Mouse (Mus musculus): ENCODE data around the gene Ovol1. TPM values are rescaled to one million over a fixed set of nuclear protein-coding genes. Genes with fewer than 3 reads are reported as not detected.
A peak's percentile ranks its signal among the peaks of the same experiment; 100 is the strongest.

The Ovol1 gene
- polyA plus RNA-seq, 1 experiment from 2014 or later, result 30.3 TPM

DNA sequence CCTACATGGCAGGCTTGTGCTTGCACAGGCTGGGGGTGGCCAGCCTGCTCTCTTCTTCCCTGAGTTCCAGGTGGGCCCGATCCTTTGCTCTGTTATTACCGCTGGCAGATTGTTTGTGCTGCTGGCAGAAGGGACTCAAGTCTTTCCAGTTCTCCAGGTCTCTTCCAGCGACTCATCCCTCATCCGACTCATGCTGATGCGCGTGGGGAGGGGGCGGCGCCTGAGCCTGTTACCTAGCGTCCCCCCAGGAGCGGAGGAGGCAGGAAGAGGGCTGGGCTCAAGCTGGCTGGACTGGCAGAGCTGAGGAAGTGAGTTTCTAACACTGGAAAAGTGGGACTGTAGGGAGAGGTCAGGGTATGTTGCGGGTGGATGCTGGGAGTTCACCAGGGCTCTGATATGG, 16.4 kb downstream of the Ovol1 start:
- no peak overlapping the region for H3K4me2 ChIP-seq
- H3K9me3 ChIP-seq, result no peaks in the 10 kb centered on the region
- WGBS, result 46% methylated on average over 11 of the region's 11 CpGs
- H3K36me3 ChIP-seq, result no peaks in the 10 kb centered on the region
- H3K27me3 ChIP-seq, result no peaks in the 10 kb centered on the region
- no peak for ATAC-seq (ENCODE audit: insufficient number of reproducible peaks, low FRiP score, low TSS enrichment, low read depth)
- H3K27ac ChIP-seq, result 0 out of 2 replicates have a peak overlapping the region, but pooled peaks have one; percentile 8
- H3K4me3 ChIP-seq, result no peak overlapping the region
- no peak overlapping the region for H3K9ac ChIP-seq
- H3K4me1 ChIP-seq, result no peaks in the 10 kb centered on the region

DNA sequence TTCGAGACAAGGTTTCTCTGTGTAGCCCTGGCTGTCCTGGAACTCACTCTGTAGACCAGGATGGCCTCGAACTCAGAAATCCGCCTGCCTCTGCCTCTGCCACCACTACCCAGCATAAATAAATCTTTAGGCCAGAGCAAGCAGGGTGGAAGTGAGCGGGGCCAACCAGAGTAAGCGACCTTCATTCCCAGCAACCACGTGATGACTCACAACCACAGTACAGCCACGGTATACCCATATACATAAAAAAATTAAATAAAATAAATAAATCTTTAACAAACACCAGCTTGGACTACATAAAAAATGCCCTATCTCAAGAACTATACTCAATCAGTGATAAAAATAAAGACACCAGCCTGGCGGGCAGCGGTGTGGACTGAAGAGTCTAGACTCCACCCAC, 17.1 kb downstream of the Ovol1 start:
- no peaks in the 10 kb centered on the region for H3K4me1 ChIP-seq
- no peaks in the 10 kb centered on the region for H3K9me3 ChIP-seq
- no peak overlapping the region for H3K4me2 ChIP-seq
- no peaks in the 10 kb centered on the region for H3K27me3 ChIP-seq
- no peaks in the 10 kb centered on the region for H3K36me3 ChIP-seq
- H3K9ac ChIP-seq, result no peak overlapping the region
- 85% methylated on average over 9 of the region's 9 CpGs for WGBS
- ATAC-seq (ENCODE audit: insufficient number of reproducible peaks, low FRiP score, low TSS enrichment, low read depth), result no peak
- H3K27ac ChIP-seq, result 0 out of 2 replicates have a peak overlapping the region, but pooled peaks have one; percentile 8
- H3K4me3 ChIP-seq, result no peak overlapping the region

DNA sequence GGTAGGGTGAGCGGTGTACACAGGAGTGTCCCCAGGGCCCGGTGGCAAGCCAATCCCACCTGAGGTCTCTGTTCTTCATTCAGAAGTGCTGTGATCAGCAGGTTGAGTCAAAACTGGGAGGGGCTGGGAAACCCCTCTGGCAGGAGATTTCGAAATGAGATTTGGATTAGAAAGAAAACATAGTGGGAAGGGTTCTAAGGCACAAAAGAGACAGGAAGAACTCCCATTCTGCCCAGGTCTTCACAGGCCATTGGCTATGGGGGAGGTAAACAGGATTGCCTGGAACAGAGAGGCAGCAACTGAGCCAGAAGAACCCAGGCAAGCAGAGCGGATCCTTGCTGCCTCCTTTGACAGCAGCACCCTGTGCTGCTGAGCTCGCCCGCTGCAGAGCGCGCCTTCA, 21.7 kb downstream of the Ovol1 start:
- Histone ChIP-seq H3K36me3 (no peaks in the 10 kb centered on the region), H3K27me3 (peaks cover 5% of the 10 kb centered on the region; the same call in 1 of the 2 replicates), H3K4me2 (no peak overlapping the region), H3K4me1 (peaks cover 2% of the 10 kb centered on the region; the same call in 1 of the 2 replicates), H3K9ac (no peak overlapping the region), H3K27ac (peak overlapping the region; percentile 69), H3K9me3 (no peaks in the 10 kb centered on the region), H3K4me3 (no peak overlapping the region)
- no peak for ATAC-seq (ENCODE audit: insufficient number of reproducible peaks, low FRiP score, low TSS enrichment, low read depth)
- 64% methylated on average over 8 of the region's 8 CpGs for WGBS

DNA sequence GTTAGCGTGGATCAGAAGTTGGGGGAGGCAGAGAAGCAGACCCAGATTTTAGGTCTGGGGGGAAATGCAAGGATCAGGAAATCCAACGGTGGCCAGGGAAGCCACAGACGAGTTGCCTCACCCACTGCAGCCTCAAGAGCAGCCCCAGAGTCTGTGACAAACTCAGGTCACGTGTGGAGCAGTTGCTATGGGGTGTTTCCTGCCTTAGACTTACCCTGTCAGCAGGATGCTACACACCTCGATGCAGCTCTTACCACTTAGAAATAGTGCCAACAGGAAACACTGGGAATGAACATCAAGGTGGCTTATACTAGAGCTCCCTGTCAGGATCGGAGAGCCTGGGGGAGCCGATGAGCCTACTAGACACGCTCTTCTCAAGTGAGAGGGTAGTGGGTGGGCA, 27.9 kb downstream of the Ovol1 start:
- H3K27me3 ChIP-seq, result peaks cover 5% of the 10 kb centered on the region
- no peaks in the 10 kb centered on the region for H3K9me3 ChIP-seq
- H3K4me1 ChIP-seq, result peaks cover 12% of the 10 kb centered on the region
- H3K4me2 ChIP-seq, result no peak overlapping the region
- H3K27ac ChIP-seq, result no peak overlapping the region
- WGBS, result 59% methylated on average over 8 of the region's 8 CpGs
- H3K4me3 ChIP-seq, result no peak overlapping the region
- no peaks in the 10 kb centered on the region for H3K36me3 ChIP-seq
- ATAC-seq (ENCODE audit: insufficient number of reproducible peaks, low FRiP score, low TSS enrichment, low read depth), result no peak
- no peak overlapping the region for H3K9ac ChIP-seq

DNA sequence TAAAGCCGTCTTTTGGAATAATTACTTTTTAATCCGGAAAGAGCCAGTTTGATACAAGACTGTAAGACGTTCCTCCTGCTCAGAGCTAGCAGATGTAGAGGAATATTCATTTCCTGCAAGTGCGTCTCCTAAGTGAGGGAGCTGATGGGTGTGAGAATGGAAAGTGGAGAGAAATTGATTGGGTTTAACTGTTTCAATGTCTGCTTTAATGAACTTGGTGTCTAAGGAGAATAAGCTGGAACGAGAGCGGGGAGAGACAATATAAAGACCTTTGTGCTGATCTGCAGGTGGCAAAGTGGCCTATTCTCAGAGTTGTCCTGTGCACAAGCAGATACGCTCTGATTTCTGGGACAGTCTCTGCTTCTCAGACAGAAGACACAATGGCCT, 30.3 kb downstream of the Ovol1 start:
- Histone ChIP-seq H3K36me3 (no peaks in the 10 kb centered on the region), H3K4me3 (no peak overlapping the region), H3K27me3 (no peaks in the 10 kb centered on the region; the same call in 1 of the 2 replicates), H3K9me3 (no peaks in the 10 kb centered on the region), H3K27ac (peak overlapping the region; percentile 1; the same call in 1 of the 2 replicates), H3K9ac (no peak overlapping the region), H3K4me1 (peaks cover 12% of the 10 kb centered on the region), H3K4me2 (no peak overlapping the region)
- WGBS, result 50% methylated on average over 7 of the region's 7 CpGs
- ATAC-seq (ENCODE audit: insufficient number of reproducible peaks, low FRiP score, low TSS enrichment, low read depth), result no peak

DNA sequence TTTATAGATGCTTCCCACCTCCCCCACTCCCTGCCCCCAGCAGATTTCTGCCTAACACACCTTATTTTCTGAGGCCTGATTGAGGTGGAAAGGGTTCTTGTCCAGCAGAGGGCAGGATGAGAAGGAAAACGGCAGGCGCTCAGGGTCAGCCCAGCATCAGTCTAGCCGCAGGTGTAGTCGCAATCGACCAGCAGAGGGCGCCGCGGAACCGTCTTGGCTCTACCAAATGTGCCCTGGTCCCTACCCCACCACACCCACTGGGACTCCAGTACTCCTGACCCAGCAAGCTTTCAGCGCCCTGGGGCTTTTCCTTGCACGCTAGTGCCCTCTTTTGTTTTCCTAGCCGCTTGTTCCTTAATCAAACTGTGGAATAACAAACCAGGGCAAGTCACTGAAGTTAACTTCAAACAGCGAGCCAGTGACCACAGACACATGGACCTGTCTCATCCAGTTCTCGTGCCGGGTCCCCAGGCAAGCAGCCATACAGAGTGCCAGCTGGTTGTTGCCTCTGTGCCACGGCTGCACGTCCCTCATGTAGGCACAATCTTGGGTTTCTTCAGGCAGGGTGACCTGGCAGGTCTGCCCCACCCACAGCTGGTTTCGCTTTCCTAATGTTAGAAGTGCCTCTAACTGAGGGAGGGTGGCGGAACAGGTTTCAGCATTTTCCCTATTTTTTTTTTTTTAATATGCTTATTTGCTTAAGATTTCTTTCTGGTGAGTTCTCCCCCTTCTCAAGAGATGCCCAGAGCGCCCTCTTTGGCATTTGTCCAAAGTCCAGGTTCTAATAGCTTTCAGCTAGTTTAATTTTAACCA, 30.9 kb downstream of the Ovol1 start:
- Histone ChIP-seq H3K27me3 (no peaks in the 10 kb centered on the region; the same call in 1 of the 2 replicates), H3K4me2 (peak overlapping the region; percentile 43), H3K9ac (0 out of 2 replicates have a peak overlapping the region, but pooled peaks have one; percentile 1), H3K36me3 (no peaks in the 10 kb centered on the region), H3K27ac (peak overlapping the region; percentile 28), H3K4me1 (peaks cover 12% of the 10 kb centered on the region), H3K4me3 (peak overlapping the region; percentile 24), H3K9me3 (no peaks in the 10 kb centered on the region)
- WGBS, result 12% methylated on average over 20 of the region's 20 CpGs
- ATAC-seq (ENCODE audit: insufficient number of reproducible peaks, low FRiP score, low TSS enrichment, low read depth), result peak; percentile 89

DNA sequence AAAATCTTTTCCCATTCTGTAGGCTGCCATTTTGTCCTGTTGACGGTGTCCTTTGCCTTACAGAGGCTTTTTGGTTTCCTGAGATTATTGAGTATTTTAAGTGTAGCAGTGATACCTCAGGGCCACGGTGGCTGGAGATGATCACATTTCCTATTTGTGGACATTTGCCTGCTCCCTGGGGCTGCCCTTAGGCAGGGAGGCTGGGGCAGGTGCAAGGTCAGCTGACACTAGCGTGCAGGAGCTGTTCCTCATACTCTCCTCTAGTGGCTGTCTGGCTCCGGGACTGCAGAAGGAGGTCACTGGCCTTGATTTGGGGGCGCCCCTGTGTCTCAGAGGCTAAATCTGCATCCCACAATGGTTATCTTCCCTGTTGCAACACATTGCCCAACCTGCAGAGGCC, 35.2 kb downstream of the Ovol1 start:
- no peak for ATAC-seq (ENCODE audit: insufficient number of reproducible peaks, low FRiP score, low TSS enrichment, low read depth)
- WGBS, result 67% methylated on average over 5 of the region's 5 CpGs
- no peak overlapping the region for H3K4me2 ChIP-seq

DNA sequence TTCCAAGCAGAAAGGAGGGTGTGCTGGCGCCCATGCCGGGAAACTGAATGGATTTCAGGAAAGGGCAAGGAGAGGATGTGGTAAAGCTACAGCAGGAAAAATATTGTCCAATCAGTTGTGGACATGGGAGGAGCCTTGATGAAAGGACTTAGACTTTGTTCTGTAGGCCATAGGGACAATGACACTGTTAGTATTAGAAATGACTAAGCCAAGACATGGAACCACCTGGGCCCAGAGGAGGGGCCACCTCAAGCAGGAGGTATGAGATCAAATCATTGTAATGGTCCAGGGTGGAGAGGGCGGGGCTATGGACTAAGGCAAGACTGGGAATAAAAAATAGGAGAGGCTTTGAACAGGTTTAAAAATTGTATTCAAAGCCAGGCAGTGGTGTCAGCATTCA, 41.7 kb downstream of the Ovol1 start:
- 89% methylated on average over 3 of the region's 3 CpGs for WGBS
- no peak for ATAC-seq (ENCODE audit: insufficient number of reproducible peaks, low FRiP score, low TSS enrichment, low read depth)
- Histone ChIP-seq H3K4me2 (no peak overlapping the region), H3K36me3 (no peaks in the 10 kb centered on the region), H3K27me3 (no peaks in the 10 kb centered on the region), H3K9me3 (no peaks in the 10 kb centered on the region), H3K27ac (no peak overlapping the region), H3K4me1 (no peaks in the 10 kb centered on the region), H3K9ac (no peak overlapping the region), H3K4me3 (no peak overlapping the region)

More for the DNA sequence above, 35.2 kb downstream of the Ovol1 start:
- peaks cover 9% of the 10 kb centered on the region for H3K4me1 ChIP-seq
- no peaks in the 10 kb centered on the region for H3K27me3 ChIP-seq
- no peaks in the 10 kb centered on the region for H3K36me3 ChIP-seq
- no peak overlapping the region for H3K9ac ChIP-seq
- H3K9me3 ChIP-seq, result no peaks in the 10 kb centered on the region
- no peak overlapping the region for H3K27ac ChIP-seq
- no peak overlapping the region for H3K4me3 ChIP-seq

DNA sequence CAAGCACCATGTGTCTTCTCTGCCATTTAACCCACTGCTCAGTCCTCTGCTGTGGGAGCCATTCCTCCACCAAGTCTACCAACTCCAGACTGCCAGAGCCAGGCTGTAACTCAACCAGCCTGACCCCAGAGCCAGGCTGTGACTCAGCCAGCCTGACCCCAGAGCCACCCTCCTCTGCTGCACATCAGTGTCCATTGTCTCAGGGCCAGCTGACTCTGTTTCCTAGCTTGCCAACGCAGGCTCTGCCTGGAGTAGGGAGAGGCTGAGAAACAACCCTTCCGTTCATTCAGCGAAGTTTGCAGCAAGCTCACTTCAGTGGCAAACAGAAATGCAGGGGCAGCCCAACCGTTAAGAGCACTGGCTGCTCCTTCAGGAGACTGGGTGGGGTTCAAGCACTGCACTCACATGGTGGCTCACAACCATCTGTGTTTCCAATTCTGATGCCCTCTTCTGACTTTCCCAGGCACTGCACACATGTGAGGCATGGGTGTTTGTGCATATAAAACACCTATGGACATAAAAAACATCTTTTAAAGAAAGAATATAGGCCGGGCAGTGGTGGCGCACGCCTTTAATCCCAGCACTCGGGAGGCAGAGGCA, 43.4 kb downstream of the Ovol1 start:
- Histone ChIP-seq H3K27ac (no peak overlapping the region), H3K4me3 (no peak overlapping the region), H3K27me3 (no peaks in the 10 kb centered on the region), H3K4me1 (0 out of 2 replicates have a peak, but pooled peaks cover 2% of the 10 kb centered on the region), H3K9me3 (no peaks in the 10 kb centered on the region), H3K4me2 (no peak overlapping the region), H3K9ac (no peak overlapping the region), H3K36me3 (no peaks in the 10 kb centered on the region)
- WGBS, result 78% methylated on average over 8 of the region's 8 CpGs
- ATAC-seq (ENCODE audit: insufficient number of reproducible peaks, low FRiP score, low TSS enrichment, low read depth), result no peak

DNA sequence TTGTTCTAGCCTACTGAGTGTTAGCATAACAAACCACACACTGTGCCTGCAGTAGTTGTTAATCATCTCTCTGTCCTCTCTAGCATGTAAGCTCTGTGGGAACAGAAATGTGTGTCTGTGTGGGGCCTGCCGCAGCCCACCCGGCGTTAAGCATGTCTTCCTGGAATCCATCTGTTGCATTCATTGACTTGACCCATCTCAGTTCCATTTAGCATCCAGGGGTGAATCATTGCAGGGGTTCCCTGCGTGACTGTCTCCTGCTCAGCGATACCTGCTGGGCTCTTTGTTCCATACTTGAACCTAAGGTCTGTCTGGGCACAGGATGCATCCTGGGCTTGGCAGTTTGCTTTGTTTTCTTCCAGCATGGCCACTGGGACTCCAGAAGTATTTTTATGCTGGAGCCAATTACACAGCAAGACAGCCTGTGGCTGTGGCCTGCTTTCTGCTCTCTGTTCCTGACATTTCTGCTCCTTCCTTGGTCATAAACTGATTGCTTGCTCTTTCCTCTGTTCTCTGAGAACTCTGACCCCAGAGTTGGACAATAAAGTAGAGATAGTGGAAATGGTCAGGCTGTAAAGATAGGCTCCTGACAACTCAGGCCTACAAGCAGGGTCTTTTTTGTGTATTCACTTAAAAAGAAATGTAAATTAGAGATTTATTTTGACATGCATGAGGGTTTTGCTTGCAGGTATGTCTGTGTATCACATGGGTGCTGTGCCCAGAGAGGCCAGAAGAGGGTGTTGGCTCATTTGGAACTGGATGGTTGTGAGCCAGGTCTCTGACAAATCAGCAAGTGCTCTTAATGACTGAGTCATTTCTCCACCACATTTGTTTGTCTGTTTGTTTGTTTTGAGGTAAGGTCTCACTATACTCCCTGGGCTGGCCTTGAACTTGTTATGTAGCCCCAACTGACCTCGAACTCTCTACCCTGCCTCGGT, 44.3 kb downstream of the Ovol1 start:
- Histone ChIP-seq H3K27me3 (no peaks in the 10 kb centered on the region), H3K9me3 (no peaks in the 10 kb centered on the region), H3K4me3 (no peak overlapping the region), H3K36me3 (no peaks in the 10 kb centered on the region), H3K4me2 (no peak overlapping the region), H3K27ac (no peak overlapping the region), H3K4me1 (peaks cover 4% of the 10 kb centered on the region; the same call in 1 of the 2 replicates), H3K9ac (no peak overlapping the region)
- ATAC-seq (ENCODE audit: insufficient number of reproducible peaks, low FRiP score, low TSS enrichment, low read depth), result no peak
- 86% methylated on average over 7 of the region's 7 CpGs for WGBS

DNA sequence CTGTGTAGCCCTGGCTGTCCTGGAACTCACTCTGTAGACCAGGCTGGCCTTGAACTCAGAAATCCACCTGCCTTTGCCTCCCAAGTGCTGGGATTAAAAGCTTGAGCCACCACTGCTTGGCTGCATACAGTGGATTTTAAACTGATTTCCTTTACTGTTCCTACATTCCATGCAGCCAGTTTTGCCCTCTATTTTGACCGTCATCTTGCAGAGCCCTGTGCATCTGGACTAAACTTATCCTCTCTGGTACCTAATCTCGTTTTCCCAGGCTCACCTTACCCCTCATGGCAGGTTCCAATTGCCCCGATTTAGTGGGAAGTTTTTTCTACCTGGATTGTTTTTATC, 47.5 kb downstream of the Ovol1 start:
- Histone ChIP-seq H3K4me3 (no peak overlapping the region), H3K4me1 (peaks cover 18% of the 10 kb centered on the region), H3K9ac (no peak overlapping the region), H3K27ac (no peak overlapping the region), H3K36me3 (no peaks in the 10 kb centered on the region), H3K9me3 (no peaks in the 10 kb centered on the region), H3K27me3 (no peaks in the 10 kb centered on the region), H3K4me2 (no peak overlapping the region)
- no peak for ATAC-seq (ENCODE audit: insufficient number of reproducible peaks, low FRiP score, low TSS enrichment, low read depth)
- WGBS, result 82% methylated on average over 3 of the region's 3 CpGs
